Mouse (Mus musculus): ENCODE measurements at regions not wholly inside any gene's neighbourhood (a gene's known extent, or its start where the extent isn't known, plus 50 kb on each side); places are given as distances from the start of the nearest gene placed in this dataset.

- TF ChIP-seq POLR2A (IDR thresholded peaks at IDR 0.05; ENCODE audit: extremely low read depth, insufficient read depth, low read length) (no peak), CTCF (IDR thresholded peaks at IDR 0.05; ENCODE audit: low read depth, low read length) (no peak)
- Histone ChIP-seq H3K27ac (replicated peaks; ENCODE audit: insufficient read depth, low read depth, low read length) (no peak overlapping the region), H3K36me3 (ENCODE audit: control insufficient read depth, insufficient read depth, low read length) (no peaks in the 10 kb centered on the region), H3K79me2 (ENCODE audit: control insufficient read depth, insufficient read depth, low read length) (no peaks in the 10 kb centered on the region), H3K27me3 (ENCODE audit: control insufficient read depth, insufficient read depth, low read length) (no peaks in the 10 kb centered on the region), H3K4me1 (ENCODE audit: control insufficient read depth, insufficient read depth, low read length) (no peaks in the 10 kb centered on the region), H3K4me3 (ENCODE audit: insufficient read depth, low read depth, low read length) (no peak overlapping the region), H3K9ac (ENCODE audit: low read depth, low read length) (no peak overlapping the region)
- 80% methylated on average over 17 of the region's 17 CpGs for WGBS
- no peak for DNase-seq (ENCODE audit: extremely low read depth, low read depth, low spot score)
Observed at GRCm38 (mm10) chr4:125208136-125208915, 80.7 kb upstream of the Zc3h12a start.

- Histone ChIP-seq H3K27me3 (ENCODE audit: control insufficient read depth, insufficient read depth, low read length) (no peaks in the 10 kb centered on the region), H3K9ac (ENCODE audit: low read depth, low read length) (no peak overlapping the region), H3K4me3 (ENCODE audit: insufficient read depth, low read depth, low read length) (no peak overlapping the region), H3K27ac (replicated peaks; ENCODE audit: insufficient read depth, low read depth, low read length) (no peak overlapping the region), H3K4me1 (ENCODE audit: control insufficient read depth, insufficient read depth, low read length) (no peaks in the 10 kb centered on the region), H3K36me3 (ENCODE audit: control insufficient read depth, insufficient read depth, low read length) (no peaks in the 10 kb centered on the region), H3K79me2 (ENCODE audit: control insufficient read depth, insufficient read depth, low read length) (no peaks in the 10 kb centered on the region)
- no peak for TF ChIP-seq CTCF (IDR thresholded peaks at IDR 0.05; ENCODE audit: low read depth, low read length)
- TF ChIP-seq POLR2A (IDR thresholded peaks at IDR 0.05; ENCODE audit: extremely low read depth, insufficient read depth, low read length): no peak
- 78% methylated on average over 8 of the region's 8 CpGs for WGBS
- DNase-seq (ENCODE audit: extremely low read depth, low read depth, low spot score): no peak
Observed at GRCm38 (mm10) chr4:125203521-125203920, 75.9 kb upstream of the Zc3h12a start.

- 47% methylated on average over 12 of the region's 12 CpGs for WGBS
- Histone ChIP-seq H3K27ac (replicated peaks; ENCODE audit: insufficient read depth, low read depth, low read length) (no peak overlapping the region), H3K79me2 (ENCODE audit: control insufficient read depth, insufficient read depth, low read length) (no peaks in the 10 kb centered on the region), H3K27me3 (ENCODE audit: control insufficient read depth, insufficient read depth, low read length) (no peaks in the 10 kb centered on the region), H3K36me3 (ENCODE audit: control insufficient read depth, insufficient read depth, low read length) (no peaks in the 10 kb centered on the region), H3K4me3 (ENCODE audit: insufficient read depth, low read depth, low read length) (no peak overlapping the region), H3K4me1 (ENCODE audit: control insufficient read depth, insufficient read depth, low read length) (no peaks in the 10 kb centered on the region), H3K9ac (ENCODE audit: low read depth, low read length) (no peak overlapping the region)
- TF ChIP-seq CTCF (IDR thresholded peaks at IDR 0.05; ENCODE audit: low read depth, low read length) (no peak), POLR2A (IDR thresholded peaks at IDR 0.05; ENCODE audit: extremely low read depth, insufficient read depth, low read length) (no peak)
- DNase-seq (ENCODE audit: extremely low read depth, low read depth, low spot score): peak; percentile 62
Observed at GRCm38 (mm10) chr4:125201638-125202325, 74.1 kb upstream of the Zc3h12a start.

GRCm38 (mm10) chr4:125200762-125201161, 73.1 kb upstream of the Zc3h12a start:
- DNase-seq (ENCODE audit: extremely low read depth, low read depth, low spot score): no peak
- Histone ChIP-seq H3K9ac (ENCODE audit: low read depth, low read length) (no peak overlapping the region), H3K36me3 (ENCODE audit: control insufficient read depth, insufficient read depth, low read length) (no peaks in the 10 kb centered on the region), H3K4me3 (ENCODE audit: insufficient read depth, low read depth, low read length) (no peak overlapping the region), H3K27me3 (ENCODE audit: control insufficient read depth, insufficient read depth, low read length) (peaks cover 2% of the 10 kb centered on the region; the same call in 1 of the 2 replicates), H3K27ac (replicated peaks; ENCODE audit: insufficient read depth, low read depth, low read length) (no peak overlapping the region), H3K79me2 (ENCODE audit: control insufficient read depth, insufficient read depth, low read length) (no peaks in the 10 kb centered on the region), H3K4me1 (ENCODE audit: control insufficient read depth, insufficient read depth, low read length) (no peaks in the 10 kb centered on the region)
- 47% methylated on average over 5 of the region's 5 CpGs for WGBS
- no peak for TF ChIP-seq CTCF (IDR thresholded peaks at IDR 0.05; ENCODE audit: low read depth, low read length)
- no peak for TF ChIP-seq POLR2A (IDR thresholded peaks at IDR 0.05; ENCODE audit: extremely low read depth, insufficient read depth, low read length)

GRCm38 (mm10) chr4:125199281-125199680, 71.6 kb upstream of the Zc3h12a start:
- Histone ChIP-seq H3K36me3 (ENCODE audit: control insufficient read depth, insufficient read depth, low read length) (no peaks in the 10 kb centered on the region), H3K4me3 (ENCODE audit: insufficient read depth, low read depth, low read length) (no peak overlapping the region), H3K9ac (ENCODE audit: low read depth, low read length) (no peak overlapping the region), H3K27me3 (ENCODE audit: control insufficient read depth, insufficient read depth, low read length) (peaks cover 2% of the 10 kb centered on the region; the same call in 1 of the 2 replicates), H3K4me1 (ENCODE audit: control insufficient read depth, insufficient read depth, low read length) (no peaks in the 10 kb centered on the region), H3K79me2 (ENCODE audit: control insufficient read depth, insufficient read depth, low read length) (no peaks in the 10 kb centered on the region), H3K27ac (replicated peaks; ENCODE audit: insufficient read depth, low read depth, low read length) (no peak overlapping the region)
- TF ChIP-seq POLR2A (IDR thresholded peaks at IDR 0.05; ENCODE audit: extremely low read depth, insufficient read depth, low read length) (no peak), CTCF (IDR thresholded peaks at IDR 0.05; ENCODE audit: low read depth, low read length) (no peak)
- DNase-seq (ENCODE audit: extremely low read depth, low read depth, low spot score): no peak
- WGBS: 30% methylated on average over 5 of the region's 5 CpGs
